In the genomic region with DNA sequence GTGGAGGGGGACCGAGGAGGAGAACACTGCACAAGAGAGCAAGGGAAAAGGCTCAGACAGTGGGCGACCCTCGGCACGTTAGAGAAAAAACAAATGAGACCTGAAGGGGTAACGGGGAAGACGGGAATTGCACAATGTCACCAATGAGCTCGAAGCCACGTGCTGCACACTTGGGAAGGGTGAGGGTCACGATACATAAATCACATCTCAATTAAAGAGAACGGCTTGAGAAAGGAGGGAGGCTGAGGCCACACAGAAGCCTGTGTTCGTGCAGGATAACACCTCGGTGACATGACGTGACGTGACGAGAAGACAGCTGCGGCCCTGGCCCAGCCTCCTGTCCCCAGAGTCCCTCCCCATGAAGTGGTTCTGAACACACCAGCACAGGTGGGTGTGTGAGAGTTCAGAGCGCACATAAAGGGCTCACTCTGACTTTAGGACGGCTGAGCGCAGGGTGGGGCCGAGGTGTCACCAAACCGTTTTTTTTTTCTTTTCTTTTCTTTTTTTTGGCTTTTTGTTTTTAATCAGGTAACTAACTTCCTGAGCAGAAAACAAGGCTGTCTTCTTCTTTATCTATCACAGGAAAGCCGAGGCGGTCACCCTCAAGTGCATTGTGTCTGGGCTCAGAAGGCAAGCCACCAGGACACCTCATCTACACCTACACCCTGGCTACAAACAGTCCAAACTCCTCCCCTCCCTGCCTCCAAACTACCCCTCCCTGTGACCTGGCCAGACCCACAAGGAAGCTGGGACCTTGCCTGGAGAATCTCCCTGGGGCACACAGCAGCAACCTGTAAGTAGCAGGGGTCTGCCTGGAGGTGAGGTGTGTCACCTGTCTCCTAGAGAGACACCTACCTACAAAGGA, we compare ENCODE assay signal across 11 mouse cellular contexts. TPM values are rescaled to one million over a fixed set of nuclear protein-coding genes. Genes with fewer than 3 reads are reported as not detected.
DNase-seq lines count a peak whose midpoint lies in the region; ATAC-seq and TF ChIP-seq lines count a peak whose summit lies in the region.
"Had no signal": no experiment of that assay in that cellular context is flagged by ENCODE, and none has a peak within 500 bp of the region (broad histone marks: within the 10 kb centered on the region; RNA-seq: fewer than 3 reads in every experiment).

No protein-coding gene starts in this region.

- no peak overlapping the region for H3K4me3 ChIP-seq in limb, embryonic 13.5 days
- H3K4me3 ChIP-seq in limb, embryonic 10.5 days, result no peak overlapping the region
- H3K4me3 ChIP-seq in bone marrow, adult 2 months (replicated peaks; ENCODE audit: control insufficient read depth, low read depth, low read length), result peak overlapping the region; percentile 20
- H3K4me3 ChIP-seq in liver, embryonic 14.5 days (ENCODE audit: insufficient read depth in 1 of 2, low read depth in 2 of 2, low read length in 2 of 2), result peak overlapping the region; percentile 25 to 63
- H3K4me3 ChIP-seq in kidney, embryonic 14.5 days (ENCODE audit: low read length), result no peak overlapping the region
- H3K4me3 ChIP-seq: lung, embryonic 15.5 days had no signal

- TF ChIP-seq POLR2A in bone marrow, adult 2 months (IDR thresholded peaks at IDR 0.05; ENCODE audit: borderline replicate concordance, control insufficient read depth, low read depth, low read length), result no peak

- intact Hi-C loops in heart, postnatal 36 days (cut with DNase I), result no loop called here

- H3K27me3 ChIP-seq in limb, embryonic 13.5 days, result no peaks in the 10 kb centered on the region
- H3K27me3 ChIP-seq in limb, embryonic 10.5 days (ENCODE audit: low read depth, poor library complexity, severe bottlenecking), result no peaks in the 10 kb centered on the region; the same call in 1 of the 2 replicates
- no peaks in the 10 kb centered on the region for H3K27me3 ChIP-seq in liver, embryonic 14.5 days (ENCODE audit: control insufficient read depth, insufficient read depth, low read length)
- H3K27me3 ChIP-seq in kidney, embryonic 14.5 days (ENCODE audit: control insufficient read depth, insufficient read depth, low read length), result no peaks in the 10 kb centered on the region
- H3K27me3 ChIP-seq: lung, embryonic 15.5 days had no signal

- no peak overlapping the region for H3K27ac ChIP-seq in limb, embryonic 13.5 days
- H3K27ac ChIP-seq in limb, embryonic 10.5 days, result no peak overlapping the region
- peak overlapping the region; percentile 9 for H3K27ac ChIP-seq in bone marrow, adult 2 months (ENCODE audit: control insufficient read depth, insufficient read depth, low read depth, low read length, poor library complexity)
- H3K27ac ChIP-seq in liver, embryonic 14.5 days, result peak overlapping the region; percentile 92
- H3K27ac ChIP-seq in kidney, embryonic 14.5 days (ENCODE audit: low read depth, low read length), result no peak overlapping the region
- H3K27ac ChIP-seq: lung, embryonic 15.5 days had no signal

- ATAC-seq in limb, embryonic 13.5 days (ENCODE audit: low FRiP score, low read depth), result no peak
- no peak for ATAC-seq in liver, embryonic 14.5 days (ENCODE audit: insufficient read depth)
- ATAC-seq in kidney, embryonic 14.5 days (ENCODE audit: low FRiP score, low TSS enrichment), result no peak
- ATAC-seq: intestine, postnatal 0 days; midbrain, embryonic 16.5 days had no signal

- H3K4me1 ChIP-seq in limb, embryonic 13.5 days, result peaks cover 18% of the 10 kb centered on the region
- H3K4me1 ChIP-seq in limb, embryonic 10.5 days, result peaks cover 48% of the 10 kb centered on the region
- peaks cover 18% of the 10 kb centered on the region for H3K4me1 ChIP-seq in bone marrow, adult 2 months (ENCODE audit: control insufficient read depth, insufficient read depth, low read length)
- peaks cover 65 to 72% of the 10 kb centered on the region in 2 experiments for H3K4me1 ChIP-seq in liver, embryonic 14.5 days (replicated peaks; ENCODE audit: control insufficient read depth in 2 of 2, insufficient read depth in 2 of 2, low read length in 1 of 2)
- H3K4me1 ChIP-seq in kidney, embryonic 14.5 days (ENCODE audit: control insufficient read depth, insufficient read depth, low read length), result peaks cover 25% of the 10 kb centered on the region
- H3K4me1 ChIP-seq: lung, embryonic 15.5 days had no signal

- no peak for TF ChIP-seq CTCF in bone marrow, adult 2 months (IDR thresholded peaks at IDR 0.05; ENCODE audit: control insufficient read depth, insufficient read depth, low read length)
- no peak for TF ChIP-seq CTCF in liver, embryonic 14.5 days (IDR thresholded peaks at IDR 0.05; ENCODE audit: low read depth)

- no peak for TF ChIP-seq EP300 in liver, embryonic 14.5 days (IDR thresholded peaks at IDR 0.05; ENCODE audit: low read depth)

- no peak overlapping the region for H3K4me2 ChIP-seq in limb, embryonic 13.5 days (replicated peaks)
- peak overlapping the region; percentile 91 for H3K4me2 ChIP-seq in liver, embryonic 14.5 days (ENCODE audit: low read depth)
- H3K4me2 ChIP-seq in kidney, embryonic 14.5 days (replicated peaks; ENCODE audit: low read depth, low read length), result no peak overlapping the region
- H3K4me2 ChIP-seq: lung, embryonic 15.5 days had no signal

- no peak for DNase-seq in limb, embryonic 10.5 days (ENCODE audit: low spot score)
- no peak for DNase-seq in liver, embryonic 14.5 days (ENCODE audit: low read depth in 3 of 3, low spot score in 3 of 3)
- DNase-seq in thymus, postnatal 0 days (ENCODE audit: low spot score), result peak; percentile 66
- DNase-seq in adipocyte (ENCODE audit: low spot score), result no peak
- DNase-seq in heart, postnatal 36 days, result no peak

- peaks cover 4% of the 10 kb centered on the region; the same call in 1 of the 2 replicates for H3K9me3 ChIP-seq in limb, embryonic 13.5 days
- no peaks in the 10 kb centered on the region for H3K9me3 ChIP-seq in limb, embryonic 10.5 days (replicated peaks)
- H3K9me3 ChIP-seq in liver, embryonic 14.5 days (ENCODE audit: control insufficient read depth, low read length), result peaks cover 4% of the 10 kb centered on the region
- peaks cover 4% of the 10 kb centered on the region for H3K9me3 ChIP-seq in kidney, embryonic 14.5 days (ENCODE audit: control insufficient read depth, low read length)
- H3K9me3 ChIP-seq: lung, embryonic 15.5 days had no signal

- peak overlapping the region; percentile 25; the same call in 1 of the 2 replicates for H3K9ac ChIP-seq in limb, embryonic 13.5 days
- peak overlapping the region; percentile 83 for H3K9ac ChIP-seq in liver, embryonic 14.5 days (replicated peaks)
- no peak overlapping the region for H3K9ac ChIP-seq in kidney, embryonic 14.5 days (ENCODE audit: low read depth, low read length)
- H3K9ac ChIP-seq: lung, embryonic 15.5 days had no signal

- peaks cover 12% of the 10 kb centered on the region for H3K36me3 ChIP-seq in limb, embryonic 13.5 days
- H3K36me3 ChIP-seq in limb, embryonic 10.5 days, result peaks cover 24% of the 10 kb centered on the region
- H3K36me3 ChIP-seq in liver, embryonic 14.5 days (replicated peaks; ENCODE audit: control insufficient read depth, insufficient read depth, low read depth), result peaks cover 11% of the 10 kb centered on the region
- no peaks in the 10 kb centered on the region for H3K36me3 ChIP-seq in kidney, embryonic 14.5 days (ENCODE audit: control insufficient read depth, insufficient read depth, low read length)
- H3K36me3 ChIP-seq: lung, embryonic 15.5 days had no signal

- WGBS in limb, embryonic 13.5 days, result 40% methylated on average over 23 of the region's 23 CpGs
- WGBS in limb, embryonic 10.5 days, result 42% methylated on average over 23 of the region's 23 CpGs
- 62% methylated on average over 23 of the region's 23 CpGs for WGBS in bone marrow, adult 2 months
- WGBS in liver, embryonic 14.5 days (ENCODE audit: insufficient replicate concordance), result 48% methylated on average over 23 of the region's 23 CpGs
- 33% methylated on average over 23 of the region's 23 CpGs for WGBS in kidney, embryonic 14.5 days

RNA-seq across cellular contexts. Expression of a gene that starts 12.2 kb away (rescaled TPM):
- polyA plus RNA-seq in limb, embryonic 13.5 days (2015; fragmentation: Nextera tagmentation; extraction: Ambion mirVana), result 18.8 and 19.4 TPM in 2 replicates
- 24.6 and 26.2 TPM in 2 replicates for polyA plus RNA-seq in limb, embryonic 10.5 days (2016; fragmentation: Nextera tagmentation; extraction: Ambion mirVana)
- 27.3 and 38.8 TPM in 2 replicates for polyA plus RNA-seq in bone marrow, adult 2 months (2011; ENCODE audit: insufficient read depth, insufficient read length, low replicate concordance, missing spikeins)
- polyA plus RNA-seq in liver, embryonic 14.5 days (2012; rRNA removed), result 10.0 and 11.2 TPM in 2 replicates
- 9.2 and 11.1 TPM in 2 replicates for polyA plus RNA-seq in liver, embryonic 14.5 days (2014; fragmentation: Nextera tagmentation; extraction: Ambion mirVana)
- 41.9 and 49.8 TPM in 2 replicates for polyA plus RNA-seq in thymus, postnatal 0 days (2015; fragmentation: Nextera tagmentation; extraction: Ambion mirVana)
- total RNA-seq in heart, postnatal 36 days (2021), result 1 to 10 TPM; 5.7 to 6.1 TPM
- polyA plus RNA-seq in kidney, embryonic 14.5 days (2014; fragmentation: Nextera tagmentation; extraction: Ambion mirVana), result 12.9 and 16.9 TPM in 2 replicates

Comparison
In these comparisons a context has a peak if more than half of its experiments do, and no peak if none do; other contexts are left out.
1. H3K27ac ChIP-seq: peak in bone marrow, adult 2 months (single experiment) and liver, embryonic 14.5 days (single experiment); none in limb, embryonic 13.5 days (single experiment), limb, embryonic 10.5 days (single experiment) and kidney, embryonic 14.5 days (single experiment).
2. H3K4me3 ChIP-seq: peak in bone marrow, adult 2 months (single experiment) and liver, embryonic 14.5 days (2 of 2); none in limb, embryonic 13.5 days (single experiment), limb, embryonic 10.5 days (single experiment) and kidney, embryonic 14.5 days (single experiment).